Mouse (Mus musculus) CD4-positive helper T cell, adult 2 months (primary cell): ENCODE measurements around the gene Mettl15.

Source experiments
- DNase-seq: peaks from one replicate; pipeline ENCODE4 v3.0.0-alpha.2; 2012; ENCODE audit warnings: low read depth, missing footprints, low spot score

Gene Mettl15

GRCm38 (mm10) chr2:109158509-109158908 lies 122.0 kb downstream of the Mettl15 start:
- DNase-seq: no peak

GRCm38 (mm10) chr2:109156131-109156530 lies 124.4 kb downstream of the Mettl15 start:
- no peak for DNase-seq

GRCm38 (mm10) chr2:109153402-109154050 lies 127.0 kb downstream of the Mettl15 start:
- no peak for DNase-seq

- DNase-seq: no peak
Measured at GRCm38 (mm10) chr2:109147292-109147691, 133.3 kb downstream of the Mettl15 start.

GRCm38 (mm10) chr2:109144410-109144809 lies 136.1 kb downstream of the Mettl15 start:
- DNase-seq: no peak

- DNase-seq: no peak
Measured at GRCm38 (mm10) chr2:109140330-109140729, 140.2 kb downstream of the Mettl15 start.

- DNase-seq: no peak
Measured at GRCm38 (mm10) chr2:109137276-109137675, 143.3 kb downstream of the Mettl15 start.

- DNase-seq: no peak
Measured at GRCm38 (mm10) chr2:109130718-109131117, 149.8 kb downstream of the Mettl15 start.

GRCm38 (mm10) chr2:109129921-109130320 lies 150.6 kb downstream of the Mettl15 start:
- DNase-seq: no peak

GRCm38 (mm10) chr2:109105773-109106484 lies 174.6 kb downstream of the Mettl15 start:
- no peak for DNase-seq

GRCm38 (mm10) chr2:109049686-109050085 lies 230.9 kb downstream of the Mettl15 start:
- DNase-seq: no peak
